Mouse (Mus musculus) spleen, adult 10 weeks (tissue): ENCODE data around the gene Gm4707. TPM values are rescaled to one million over a fixed set of nuclear protein-coding genes. Genes with fewer than 3 reads are reported as not detected.

Experiments
- polyA plus RNA-seq: library from polyadenylated mRNA; stranded (reverse); fragments of 350-450 nt; fragmentation: Illumina TruSeq; extraction: RNeasy Lipid Tissue Mini Kit (QIAGEN cat#74804); gene quantifications from one replicate; pipeline ENCODE4 v1.2.3, GENCODE M21; 2015; ENCODE audit warnings: low replicate concordance; ENCODE audit not compliant: insufficient read depth

Gene Gm4707
- 1.1 TPM for polyA plus RNA-seq

GRCm38 (mm10) chr17:71459818-71460217 is at the start of gene Gm4707:
Gm4707 (minus strand) TSS chr17:71459918.

GRCm38 (mm10) chr17:71474762-71475704 is 15.3 kb upstream of the Gm4707 start, which contains the start of gene Smchd1:
Smchd1 (minus strand) TSS chr17:71475343.

Other genes with a start within 250 kb of the Gm4707 start
- 14.5 TPM for gene Emilin2, start 147.9 kb downstream of the Gm4707 start, polyA plus RNA-seq
- 157 TPM for gene Smchd1, start 15.4 kb upstream of the Gm4707 start, polyA plus RNA-seq
- gene Ndc80, start 66.9 kb upstream of the Gm4707 start, polyA plus RNA-seq = 16.4 TPM
- gene Spdya, start 92.1 kb upstream of the Gm4707 start, polyA plus RNA-seq = 0.19 TPM
- gene Wdr43, start 156.0 kb upstream of the Gm4707 start, polyA plus RNA-seq = 182 TPM
- not detected for gene Togaram2, start 213.3 kb upstream of the Gm4707 start, polyA plus RNA-seq